Mouse (Mus musculus) heart, embryonic 16.5 days (tissue): ENCODE data around the gene Tcf25. TPM values are rescaled to one million over a fixed set of nuclear protein-coding genes. Genes with fewer than 3 reads are reported as not detected.

Experiments
- ATAC-seq: fragments of 200-750 bp; cut with Nextera tagmentation; replicated peaks from 2 replicates; pipeline ENCODE4 v1.8.0; 2017; ENCODE audit warnings: moderate number of reproducible peaks; ENCODE audit not compliant: insufficient read depth, low FRiP score; ENCODE audit errors: extremely low read depth
- H3K27ac ChIP-seq: fragments of 300-500 bp; sonication (generic); 2 replicates; pipeline ENCODE4 v1.5.1; 2014; ENCODE audit warnings: mild to moderate bottlenecking, low read length, control low read depth, moderate library complexity
- H3K27me3 ChIP-seq: fragments of 300-500 bp; sonication (generic); 2 replicates; pipeline ENCODE4 v1.6.1; 2014; ENCODE audit warnings: low read length, mixed read lengths; ENCODE audit not compliant: control insufficient read depth, insufficient read depth
- H3K36me3 ChIP-seq: fragments of 300-500 bp; sonication (generic); 2 replicates; pipeline ENCODE4 v1.6.1; 2014; ENCODE audit not compliant: control insufficient read depth, insufficient read depth
- H3K4me1 ChIP-seq: fragments of 300-500 bp; sonication (generic); 2 replicates; pipeline ENCODE4 v1.6.1; 2014; ENCODE audit warnings: low read length, mixed read lengths; ENCODE audit not compliant: control insufficient read depth, insufficient read depth
- H3K4me2 ChIP-seq: fragments of 300-500 bp; sonication (generic); 2 replicates; pipeline ENCODE4 v1.6.1; 2014; ENCODE audit warnings: low read depth, mild to moderate bottlenecking, control low read depth, low read length
- H3K4me3 ChIP-seq: fragments of 300-500 bp; sonication (generic); 2 replicates; pipeline ENCODE4 v1.5.1; 2014; ENCODE audit warnings: mild to moderate bottlenecking, control low read depth, low read length
- H3K9ac ChIP-seq: fragments of 300-500 bp; sonication (generic); 2 replicates; pipeline ENCODE4 v1.6.1; 2014; ENCODE audit warnings: low read length, control low read depth
- H3K9me3 ChIP-seq: fragments of 300-500 bp; sonication (generic); replicated peaks from 2 replicates; pipeline ENCODE4 v1.6.1; 2016; ENCODE audit warnings: low read length; ENCODE audit not compliant: control insufficient read depth
- WGBS: fragments of 180-500 bp; shearing (Covaris S2); extraction: QIAGEN DNeasy Blood & Tissue Kit; methylation state at CpG from one replicate; pipeline ENCODE4 v1.1.7; 2014; 5-methylcytosine and 5-hydroxymethylcytosine counted together
- polyA plus RNA-seq: library from polyadenylated mRNA; unstranded; fragments of >200 nt; fragmentation: Nextera tagmentation; extraction: Ambion mirVana; gene quantifications from 2 replicates; pipeline ENCODE4 v1.2.1, GENCODE M21; 2015

Gene Tcf25
- 143 and 152 TPM in 2 replicates for polyA plus RNA-seq

DNA sequence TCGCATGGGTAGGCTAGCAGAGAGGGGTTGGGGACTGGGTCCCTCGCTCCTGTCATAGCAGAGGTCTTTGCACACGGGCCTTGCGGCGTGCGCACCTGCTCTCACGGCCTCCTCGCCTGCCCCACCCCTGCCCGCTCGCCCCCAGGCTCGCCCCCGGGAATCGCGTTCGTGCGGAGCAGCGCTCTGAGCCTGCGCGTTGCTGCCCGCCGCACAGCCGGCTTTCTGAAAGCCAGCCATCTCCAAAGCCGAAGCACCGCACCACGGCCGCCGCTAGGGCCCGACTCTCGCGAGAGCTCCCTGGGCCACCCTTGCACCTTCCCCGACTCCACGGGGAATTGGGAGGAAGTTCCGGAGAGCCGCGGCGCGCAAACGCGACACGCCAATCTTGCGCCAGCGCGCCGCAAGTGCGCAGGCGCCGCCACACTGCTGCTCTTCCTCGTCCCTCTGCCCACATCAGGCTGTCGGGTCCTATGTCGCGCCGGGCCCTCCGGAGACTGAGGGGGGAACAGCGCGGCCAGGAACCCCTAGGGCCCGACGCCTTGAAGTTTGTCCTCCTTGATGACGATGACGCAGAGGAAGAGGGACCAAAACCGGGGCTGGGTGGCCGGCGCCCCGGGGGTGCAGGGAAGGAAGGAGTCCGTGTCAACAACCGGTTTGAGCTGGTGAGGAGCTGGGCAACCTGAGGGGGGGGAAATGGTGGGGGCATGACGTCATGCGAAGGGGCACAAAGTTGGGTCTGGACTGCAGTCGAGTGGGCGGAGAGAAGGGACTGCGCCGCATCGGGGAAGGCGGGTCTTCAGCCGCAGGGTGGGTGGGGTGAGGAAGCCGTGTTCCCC is at the start of gene Tcf25:
Gene Tcf25 (plus strand): TSS at position 351 of the 836 bp plus-strand sequence.
- peak; percentile 94 for ATAC-seq
- under 1% methylated on average over 75 of the region's 75 CpGs for WGBS
- H3K4me3 ChIP-seq: peak within 1 kb of the TSS; percentile 93

DNA sequence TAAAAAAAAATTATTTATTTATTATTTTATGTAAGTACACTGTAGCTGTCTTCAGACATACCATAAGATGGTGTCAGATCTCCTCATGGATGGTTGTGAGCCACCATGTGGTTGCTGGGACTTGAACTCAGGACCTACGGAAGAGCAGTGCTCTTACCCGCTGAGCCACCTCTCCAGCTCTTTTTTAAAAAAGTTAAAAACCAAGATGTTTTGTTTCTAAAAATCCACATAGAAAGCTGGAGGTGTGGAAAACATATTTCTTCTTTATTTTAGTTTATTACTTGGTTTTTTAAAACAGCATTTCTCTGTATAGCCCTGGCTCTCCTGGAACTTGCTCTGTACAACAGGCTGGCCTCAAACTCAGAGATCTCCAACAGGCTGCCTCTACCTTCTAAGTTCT is 45.0 kb upstream of the Tcf25 start:
- no peak for ATAC-seq
- Histone ChIP-seq H3K4me3 (no peak overlapping the region), H3K9me3 (no peaks in the 10 kb centered on the region), H3K36me3 (no peaks in the 10 kb centered on the region), H3K27ac (no peak overlapping the region), H3K4me1 (peaks cover 7% of the 10 kb centered on the region; the same call in 1 of the 2 replicates), H3K27me3 (peaks cover 7% of the 10 kb centered on the region), H3K4me2 (no peak overlapping the region), H3K9ac (no peak overlapping the region)
- WGBS: 97% methylated on average over 2 of the region's 2 CpGs

More for the DNA sequence above, at the start of gene Tcf25:
- H3K9ac ChIP-seq: peak within 1 kb of the TSS; percentile 93
- H3K27ac ChIP-seq: peak within 1 kb of the TSS; percentile 98
- no peaks in the 10 kb centered on the region for H3K9me3 ChIP-seq
- H3K4me2 ChIP-seq: peak within 1 kb of the TSS; percentile 84
- H3K27me3 ChIP-seq: no peaks in the 10 kb centered on the region
- 0 out of 2 replicates have a peak, but pooled peaks cover 2% of the 10 kb centered on the region for H3K36me3 ChIP-seq
- peaks cover 9% of the 10 kb centered on the region for H3K4me1 ChIP-seq

DNA sequence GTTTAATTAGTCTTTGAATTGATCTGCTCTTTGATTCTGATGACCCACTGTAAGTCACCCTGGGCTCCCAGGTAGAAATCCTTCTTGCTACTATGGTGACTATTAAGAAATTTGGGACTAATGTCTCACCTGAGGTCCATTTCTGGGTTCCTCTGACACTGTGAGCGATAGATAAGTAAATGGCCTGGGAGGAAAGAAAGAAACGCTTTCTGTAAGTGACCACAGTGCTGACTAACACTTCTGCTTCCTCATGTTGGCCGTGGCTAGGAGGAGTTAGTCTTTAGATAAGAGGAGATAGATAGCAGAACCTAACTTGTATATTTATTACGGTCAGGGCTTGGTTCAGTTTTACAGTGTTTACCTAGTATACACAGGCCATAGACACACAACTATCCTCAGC is 44.2 kb upstream of the Tcf25 start:
- Histone ChIP-seq H3K9me3 (no peaks in the 10 kb centered on the region), H3K27ac (no peak overlapping the region), H3K4me1 (peaks cover 7% of the 10 kb centered on the region; the same call in 1 of the 2 replicates), H3K27me3 (peaks cover 9% of the 10 kb centered on the region), H3K9ac (no peak overlapping the region), H3K4me3 (no peak overlapping the region), H3K36me3 (no peaks in the 10 kb centered on the region), H3K4me2 (no peak overlapping the region)
- ATAC-seq: no peak
- 46% methylated on average over 4 of the region's 4 CpGs for WGBS

DNA sequence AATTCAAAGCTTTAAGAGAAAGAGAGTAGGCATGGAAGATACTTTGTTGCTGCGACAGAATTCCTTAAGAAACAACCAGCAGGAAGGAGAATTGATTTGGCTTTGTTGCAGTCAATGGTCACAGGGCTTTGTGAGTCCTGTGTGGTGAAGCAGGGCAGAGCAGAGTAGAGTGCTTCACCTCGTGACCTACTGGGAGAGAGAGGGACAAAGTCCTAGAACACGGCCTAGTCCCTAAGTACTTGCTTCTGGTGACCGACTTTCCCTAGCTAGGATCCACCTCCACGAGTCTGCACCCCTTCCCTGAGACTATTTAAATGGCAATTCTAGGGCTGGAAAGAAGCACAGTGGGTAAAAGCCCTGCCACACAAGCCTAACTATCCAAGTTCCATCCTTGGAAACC is 43.6 kb upstream of the Tcf25 start:
- H3K9me3 ChIP-seq: no peaks in the 10 kb centered on the region
- H3K4me3 ChIP-seq: no peak overlapping the region
- no peak overlapping the region for H3K9ac ChIP-seq
- no peak overlapping the region for H3K4me2 ChIP-seq
- no peak for ATAC-seq
- 54% methylated on average over 5 of the region's 5 CpGs for WGBS
- peaks cover 12% of the 10 kb centered on the region for H3K27me3 ChIP-seq
- no peak overlapping the region for H3K27ac ChIP-seq
- H3K36me3 ChIP-seq: no peaks in the 10 kb centered on the region
- H3K4me1 ChIP-seq: peaks cover 7% of the 10 kb centered on the region; the same call in 1 of the 2 replicates

DNA sequence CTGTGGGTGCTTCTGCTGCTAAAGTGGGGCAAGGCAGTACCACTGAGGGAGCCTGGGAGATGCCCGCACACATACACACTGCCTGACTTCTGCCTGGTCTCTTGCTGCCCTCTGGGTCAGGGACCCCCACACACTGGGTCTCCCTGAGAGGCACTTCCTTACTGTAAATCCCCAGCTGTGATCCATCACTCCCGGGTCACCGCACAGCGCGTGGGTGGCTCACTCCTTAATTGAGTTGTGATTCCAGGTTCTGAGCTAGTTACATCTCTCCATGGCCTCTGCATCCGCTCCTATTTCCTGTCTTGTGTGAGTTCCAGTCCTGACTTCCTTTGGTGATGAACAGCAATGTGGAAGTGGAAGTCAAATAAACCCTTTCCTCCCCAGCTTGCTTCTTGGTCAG is 42.9 kb upstream of the Tcf25 start:
- no peak for ATAC-seq
- Histone ChIP-seq H3K4me3 (no peak overlapping the region), H3K9me3 (no peaks in the 10 kb centered on the region), H3K27me3 (peaks cover 12% of the 10 kb centered on the region), H3K4me1 (peaks cover 7% of the 10 kb centered on the region; the same call in 1 of the 2 replicates), H3K4me2 (no peak overlapping the region), H3K36me3 (no peaks in the 10 kb centered on the region), H3K27ac (no peak overlapping the region), H3K9ac (no peak overlapping the region)
- whole genome bisulfite sequencing: 59% methylated on average over 6 of the region's 6 CpGs

DNA sequence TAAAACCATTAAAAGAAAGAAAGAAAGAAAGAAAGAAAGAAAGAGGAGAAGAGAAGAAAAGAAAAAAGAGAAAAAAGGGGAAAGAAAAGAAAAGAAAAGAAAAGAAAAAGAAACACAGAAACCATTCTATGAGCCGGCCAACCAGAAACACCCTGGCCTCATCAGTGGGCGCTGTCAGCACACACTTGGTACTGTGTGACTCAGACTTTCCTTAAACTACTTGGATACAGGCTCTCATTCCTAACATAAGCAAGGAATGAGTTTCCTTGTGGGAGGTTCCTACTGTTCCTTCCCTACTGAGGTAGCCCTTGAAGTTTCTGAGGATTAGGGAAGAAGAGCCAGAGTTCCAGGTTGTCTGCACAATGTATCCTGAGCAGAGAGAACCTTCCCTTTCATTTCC is 42.3 kb upstream of the Tcf25 start:
- no peak for ATAC-seq
- peaks cover 7% of the 10 kb centered on the region; the same call in 1 of the 2 replicates for H3K4me1 ChIP-seq
- peaks cover 12% of the 10 kb centered on the region for H3K27me3 ChIP-seq
- no peak overlapping the region for H3K9ac ChIP-seq
- no peak overlapping the region for H3K4me3 ChIP-seq
- 40% methylated on average over 2 of the region's 2 CpGs for WGBS
- H3K4me2 ChIP-seq: no peak overlapping the region
- no peak overlapping the region for H3K27ac ChIP-seq
- no peaks in the 10 kb centered on the region for H3K9me3 ChIP-seq
- no peaks in the 10 kb centered on the region for H3K36me3 ChIP-seq

DNA sequence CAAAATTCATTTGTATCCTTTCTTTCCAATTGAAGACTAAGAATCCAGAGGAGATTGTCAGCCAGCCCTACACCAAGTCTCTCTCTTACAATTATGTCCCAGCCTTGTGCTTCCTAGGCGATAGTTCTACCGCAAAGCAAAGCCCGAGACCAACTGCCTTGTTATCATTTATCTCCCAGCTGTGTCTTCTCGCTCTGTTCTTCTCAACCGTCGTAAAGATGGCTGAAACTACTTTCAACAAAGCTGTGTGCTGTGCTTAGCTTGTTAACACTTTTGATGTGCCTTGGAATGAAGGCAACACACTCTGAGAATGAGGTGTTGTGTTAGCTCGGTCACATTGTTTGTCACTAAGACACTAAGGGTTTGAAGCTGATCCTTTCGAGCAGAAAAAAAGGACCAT is 41.7 kb upstream of the Tcf25 start:
- no peaks in the 10 kb centered on the region for H3K9me3 ChIP-seq
- no peak for ATAC-seq
- H3K9ac ChIP-seq: no peak overlapping the region
- 17% methylated on average over 8 of the region's 8 CpGs for WGBS
- no peaks in the 10 kb centered on the region for H3K36me3 ChIP-seq
- H3K4me3 ChIP-seq: no peak overlapping the region; the same call in 1 of the 2 replicates
- peak overlapping the region; percentile 96 for H3K4me2 ChIP-seq
- H3K4me1 ChIP-seq: peaks cover 7% of the 10 kb centered on the region; the same call in 1 of the 2 replicates
- H3K27ac ChIP-seq: no peak overlapping the region
- H3K27me3 ChIP-seq: peaks cover 12% of the 10 kb centered on the region

DNA sequence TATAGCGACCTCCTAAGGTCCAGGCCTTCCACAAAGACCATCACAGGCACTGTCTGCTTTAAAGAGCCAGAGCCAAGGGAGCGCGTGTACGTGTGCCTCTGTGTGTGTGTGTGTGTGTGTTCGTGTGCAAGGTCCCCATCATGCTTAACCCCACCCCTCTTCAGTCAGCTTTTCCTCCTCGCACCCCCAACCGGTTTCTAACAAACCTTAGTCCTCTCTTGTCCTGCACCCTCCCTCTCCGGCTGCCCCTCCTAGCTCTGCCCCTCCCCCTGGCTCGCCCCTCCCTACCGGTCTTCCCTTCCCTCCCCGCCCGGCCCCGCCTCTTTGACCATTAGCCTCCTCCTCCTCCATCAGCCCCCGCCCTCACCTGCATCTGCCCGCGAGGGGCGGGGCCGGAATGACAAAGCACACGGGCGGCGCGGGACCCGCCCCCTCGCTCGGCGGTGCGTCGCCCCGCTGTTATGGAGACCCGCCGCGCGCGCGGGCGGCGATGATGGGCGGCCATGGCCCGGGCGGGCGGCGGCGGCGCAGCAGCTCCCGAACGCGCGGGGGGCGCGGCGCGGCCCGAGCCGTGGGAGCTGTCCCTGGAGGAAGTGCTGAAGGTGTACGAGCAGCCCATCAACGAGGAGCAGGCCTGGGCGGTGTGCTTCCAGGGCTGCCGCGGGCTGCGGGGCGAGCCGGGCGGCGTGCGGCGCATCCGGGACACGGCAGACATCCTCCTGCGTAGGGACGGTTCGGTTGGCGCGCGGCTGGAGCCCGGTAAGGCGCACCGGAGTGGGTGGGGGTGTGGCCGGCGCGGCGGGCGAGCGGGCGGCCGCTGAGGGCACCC is 41.1 kb upstream of the Tcf25 start, which contains the start of gene Spire2:
Gene Spire2 (plus strand): TSS at position 452 of the 829 bp plus-strand sequence.
- Histone ChIP-seq H3K9me3 (no peaks in the 10 kb centered on the region), H3K36me3 (no peaks in the 10 kb centered on the region), H3K4me2 (peak within 1 kb of the TSS; percentile 96), H3K9ac (peak within 1 kb of the TSS; percentile 53), H3K4me1 (peaks cover 7% of the 10 kb centered on the region; the same call in 1 of the 2 replicates), H3K27ac (no peak within 1 kb of the TSS), H3K4me3 (peak within 1 kb of the TSS; percentile 68), H3K27me3 (peaks cover 12% of the 10 kb centered on the region)
- WGBS: under 1% methylated on average over 81 of the region's 85 CpGs
- peak; percentile 76 for ATAC-seq
